Mouse (Mus musculus): ENCODE measurements at regions not wholly inside any gene's neighbourhood (a gene's known extent, or its start where the extent isn't known, plus 50 kb on each side); places are given as distances from the start of the nearest gene placed in this dataset.

GRCm38 (mm10) chr7:70548936-70549450 is 182.5 kb upstream of the Nr2f2 start:
- DNase-seq (ENCODE audit: low spot score) (no peak), ATAC-seq (ENCODE audit: low FRiP score, low read depth) (no peak)
- 70% methylated on average over 5 of the region's 5 CpGs for WGBS
- no peak overlapping the region for H3K4me2 ChIP-seq (replicated peaks; ENCODE audit: low read depth, low read length, severe bottlenecking)
- TF ChIP-seq POLR2A (IDR thresholded peaks at IDR 0.05; ENCODE audit: borderline replicate concordance, extremely low read depth, insufficient read depth, insufficient read length), result no peak
- no peaks in the 10 kb centered on the region for H3K4me1 ChIP-seq (ENCODE audit: control insufficient read depth, insufficient read depth, low read length)
- H3K9ac ChIP-seq (ENCODE audit: low read depth, low read length, severe bottlenecking), result no peak overlapping the region
- no peak overlapping the region for H3K4me3 ChIP-seq (replicated peaks; ENCODE audit: low read length)
- H3K9me3 ChIP-seq (ENCODE audit: control insufficient read depth, low read length), result no peaks in the 10 kb centered on the region
- no peaks in the 10 kb centered on the region for H3K36me3 ChIP-seq (ENCODE audit: control insufficient read depth, insufficient read depth, low read length)
- H3K27me3 ChIP-seq (ENCODE audit: control insufficient read depth, insufficient read depth, low read length), result no peaks in the 10 kb centered on the region
- H3K27ac ChIP-seq (replicated peaks; ENCODE audit: low read depth, low read length), result no peak overlapping the region

GRCm38 (mm10) chr7:70541881-70542665 is 175.5 kb upstream of the Nr2f2 start:
- H3K9me3 ChIP-seq (ENCODE audit: control insufficient read depth, low read length), result no peaks in the 10 kb centered on the region
- no peaks in the 10 kb centered on the region for H3K36me3 ChIP-seq (ENCODE audit: control insufficient read depth, insufficient read depth, low read length)
- DNase-seq (ENCODE audit: low spot score) (no peak), ATAC-seq (ENCODE audit: low FRiP score, low read depth) (no peak)
- no peaks in the 10 kb centered on the region for H3K4me1 ChIP-seq (ENCODE audit: control insufficient read depth, insufficient read depth, low read length)
- H3K4me2 ChIP-seq (replicated peaks; ENCODE audit: low read depth, low read length, severe bottlenecking), result no peak overlapping the region
- WGBS, result 65% methylated on average over 10 of the region's 10 CpGs
- TF ChIP-seq POLR2A (IDR thresholded peaks at IDR 0.05; ENCODE audit: borderline replicate concordance, extremely low read depth, insufficient read depth, insufficient read length), result no peak
- no peak overlapping the region for H3K4me3 ChIP-seq (replicated peaks; ENCODE audit: low read length)
- H3K27ac ChIP-seq (replicated peaks; ENCODE audit: low read depth, low read length), result no peak overlapping the region
- no peak overlapping the region for H3K9ac ChIP-seq (ENCODE audit: low read depth, low read length, severe bottlenecking)
- no peaks in the 10 kb centered on the region for H3K27me3 ChIP-seq (ENCODE audit: control insufficient read depth, insufficient read depth, low read length)

DNA sequence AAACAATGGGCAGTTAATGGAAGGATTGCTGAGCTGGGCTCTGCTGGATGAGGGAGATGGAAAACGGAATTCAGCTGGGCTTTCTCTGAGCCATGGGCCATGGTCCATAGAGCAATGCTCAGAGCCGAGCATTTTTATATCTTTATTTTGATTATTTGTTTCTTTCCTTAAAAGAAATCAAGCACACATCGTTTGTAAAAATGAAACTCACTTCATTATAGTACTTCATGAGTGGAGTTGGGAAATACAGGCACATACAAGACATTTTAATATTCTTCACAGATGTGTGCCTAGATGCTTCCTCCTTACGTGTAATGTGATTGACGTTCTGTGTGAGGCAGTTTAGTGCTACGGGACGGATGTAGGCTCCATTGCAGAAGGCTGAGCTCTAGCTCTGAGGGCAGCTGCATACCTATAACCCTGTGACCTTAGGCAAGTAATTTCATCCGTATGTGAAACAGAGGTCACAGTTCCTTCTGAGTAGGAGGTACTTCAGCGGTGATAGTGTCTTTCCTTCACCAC is 172.6 kb upstream of the Nr2f2 start:
- Histone ChIP-seq H3K4me1 (ENCODE audit: control insufficient read depth, insufficient read depth, low read length) (no peaks in the 10 kb centered on the region), H3K36me3 (ENCODE audit: control insufficient read depth, insufficient read depth, low read length) (no peaks in the 10 kb centered on the region), H3K4me3 (replicated peaks; ENCODE audit: low read length) (no peak overlapping the region), H3K9ac (ENCODE audit: low read depth, low read length, severe bottlenecking) (no peak overlapping the region), H3K27ac (replicated peaks; ENCODE audit: low read depth, low read length) (no peak overlapping the region), H3K9me3 (ENCODE audit: control insufficient read depth, low read length) (no peaks in the 10 kb centered on the region), H3K4me2 (replicated peaks; ENCODE audit: low read depth, low read length, severe bottlenecking) (no peak overlapping the region), H3K27me3 (ENCODE audit: control insufficient read depth, insufficient read depth, low read length) (no peaks in the 10 kb centered on the region)
- ATAC-seq (ENCODE audit: low FRiP score, low read depth) (no peak), DNase-seq (ENCODE audit: low spot score) (no peak)
- 41% methylated on average over 9 of the region's 9 CpGs for WGBS
- no peak for TF ChIP-seq POLR2A (IDR thresholded peaks at IDR 0.05; ENCODE audit: borderline replicate concordance, extremely low read depth, insufficient read depth, insufficient read length)

GRCm38 (mm10) chr7:70536046-70536445 is 169.5 kb upstream of the Nr2f2 start:
- WGBS, result 57% methylated on average over 6 of the region's 6 CpGs
- TF ChIP-seq POLR2A (IDR thresholded peaks at IDR 0.05; ENCODE audit: borderline replicate concordance, extremely low read depth, insufficient read depth, insufficient read length), result no peak

GRCm38 (mm10) chr7:70533552-70533951 is 167.0 kb upstream of the Nr2f2 start:
- DNase-seq (ENCODE audit: low spot score) (no peak), ATAC-seq (ENCODE audit: low FRiP score, low read depth) (no peak)
- H3K4me2 ChIP-seq (replicated peaks; ENCODE audit: low read depth, low read length, severe bottlenecking), result no peak overlapping the region
- no peaks in the 10 kb centered on the region for H3K27me3 ChIP-seq (ENCODE audit: control insufficient read depth, insufficient read depth, low read length)
- no peak overlapping the region for H3K27ac ChIP-seq (replicated peaks; ENCODE audit: low read depth, low read length)
- WGBS, result 81% methylated on average over 1 of the region's 1 CpGs
- H3K4me1 ChIP-seq (ENCODE audit: control insufficient read depth, insufficient read depth, low read length), result no peaks in the 10 kb centered on the region
- no peak overlapping the region for H3K4me3 ChIP-seq (replicated peaks; ENCODE audit: low read length)
- H3K9me3 ChIP-seq (ENCODE audit: control insufficient read depth, low read length), result peaks cover 2% of the 10 kb centered on the region; the same call in 1 of the 2 replicates
- TF ChIP-seq POLR2A (IDR thresholded peaks at IDR 0.05; ENCODE audit: borderline replicate concordance, extremely low read depth, insufficient read depth, insufficient read length), result no peak
- no peak overlapping the region for H3K9ac ChIP-seq (ENCODE audit: low read depth, low read length, severe bottlenecking)
- H3K36me3 ChIP-seq (ENCODE audit: control insufficient read depth, insufficient read depth, low read length), result no peaks in the 10 kb centered on the region

More at GRCm38 (mm10) chr7:70536046-70536445, 169.5 kb upstream of the Nr2f2 start:
- H3K36me3 ChIP-seq (ENCODE audit: control insufficient read depth, insufficient read depth, low read length), result no peaks in the 10 kb centered on the region
- H3K4me3 ChIP-seq (replicated peaks; ENCODE audit: low read length), result no peak overlapping the region
- DNase-seq (ENCODE audit: low spot score), result no peak
- H3K27me3 ChIP-seq (ENCODE audit: control insufficient read depth, insufficient read depth, low read length), result no peaks in the 10 kb centered on the region
- no peak overlapping the region for H3K4me2 ChIP-seq (replicated peaks; ENCODE audit: low read depth, low read length, severe bottlenecking)
- no peaks in the 10 kb centered on the region for H3K9me3 ChIP-seq (ENCODE audit: control insufficient read depth, low read length)
- H3K4me1 ChIP-seq (ENCODE audit: control insufficient read depth, insufficient read depth, low read length), result no peaks in the 10 kb centered on the region
- H3K9ac ChIP-seq (ENCODE audit: low read depth, low read length, severe bottlenecking), result no peak overlapping the region
- no peak overlapping the region for H3K27ac ChIP-seq (replicated peaks; ENCODE audit: low read depth, low read length)
- ATAC-seq (ENCODE audit: low FRiP score, low read depth), result no peak

All from limb, embryonic 14.5 days (tissue).